Mouse (Mus musculus): Measurements from ENCODE around the gene Tbc1d2b. TPM values are rescaled to one million over a fixed set of nuclear protein-coding genes. Genes with fewer than 3 reads are reported as not detected.

The Tbc1d2b gene
- polyA plus RNA-seq, 1 experiment: 2.2 TPM

DNA sequence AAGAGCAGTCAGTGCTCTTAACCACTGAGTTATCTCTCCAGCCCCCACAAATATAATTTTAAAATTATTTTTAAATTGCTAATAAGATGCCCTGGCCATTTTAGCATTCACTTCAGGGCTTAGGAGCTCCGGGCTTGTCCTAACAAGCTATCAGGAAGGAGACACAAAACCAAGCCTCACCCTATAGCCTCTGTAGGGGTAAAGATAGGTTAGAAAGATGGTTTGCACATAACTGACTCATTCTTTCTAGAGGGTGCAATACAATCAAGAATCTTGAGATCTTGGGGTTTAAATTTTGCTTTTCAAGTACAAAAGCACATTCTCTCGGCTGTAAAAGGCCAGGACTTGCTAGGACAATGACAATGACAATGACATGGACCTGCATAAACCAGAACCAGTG, 21.6 kb downstream of the Tbc1d2b start:
- Histone ChIP-seq H3K4me3 (ENCODE audit: control insufficient read depth, low read depth, low read length) (no peak overlapping the region), H3K4me1 (ENCODE audit: control insufficient read depth, insufficient read depth, low read length) (no peaks in the 10 kb centered on the region), H3K36me3 (ENCODE audit: control insufficient read depth, insufficient read depth, low read length) (no peaks in the 10 kb centered on the region), H3K27ac (ENCODE audit: control insufficient read depth, insufficient read depth, low read depth, low read length) (no peak overlapping the region), H3K27me3 (ENCODE audit: control insufficient read depth, insufficient read depth, low read length) (no peaks in the 10 kb centered on the region)
- TF ChIP-seq POLR2A (IDR thresholded peaks at IDR 0.05; ENCODE audit: control insufficient read depth, low read depth, low read length) (no peak), CTCF (IDR thresholded peaks at IDR 0.05; ENCODE audit: control insufficient read depth, insufficient read depth, insufficient replicate concordance, low read depth, low read length) (no peak)

DNA sequence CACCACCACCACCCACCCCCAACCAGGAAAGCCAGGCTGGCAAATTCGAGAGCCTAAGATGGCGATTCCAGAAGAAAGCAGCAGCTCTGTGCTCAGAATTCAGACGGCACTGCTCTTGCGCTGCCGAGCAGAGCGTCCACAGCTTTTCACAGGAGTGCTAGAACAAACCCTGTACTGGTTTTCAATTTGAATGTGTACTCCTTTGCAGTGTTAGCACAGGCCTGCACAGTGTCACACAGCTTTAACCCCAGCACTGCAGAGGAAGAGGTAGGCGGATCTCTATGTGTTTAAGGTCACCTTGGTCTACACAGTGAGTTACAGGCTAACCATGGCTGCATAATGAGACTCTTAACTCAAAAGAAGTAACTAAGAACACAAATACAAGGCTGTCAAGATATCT, 22.3 kb downstream of the Tbc1d2b start:
- no peak for TF ChIP-seq POLR2A (IDR thresholded peaks at IDR 0.05; ENCODE audit: control insufficient read depth, low read depth, low read length)
- no peak for TF ChIP-seq CTCF (IDR thresholded peaks at IDR 0.05; ENCODE audit: control insufficient read depth, insufficient read depth, insufficient replicate concordance, low read depth, low read length)

DNA sequence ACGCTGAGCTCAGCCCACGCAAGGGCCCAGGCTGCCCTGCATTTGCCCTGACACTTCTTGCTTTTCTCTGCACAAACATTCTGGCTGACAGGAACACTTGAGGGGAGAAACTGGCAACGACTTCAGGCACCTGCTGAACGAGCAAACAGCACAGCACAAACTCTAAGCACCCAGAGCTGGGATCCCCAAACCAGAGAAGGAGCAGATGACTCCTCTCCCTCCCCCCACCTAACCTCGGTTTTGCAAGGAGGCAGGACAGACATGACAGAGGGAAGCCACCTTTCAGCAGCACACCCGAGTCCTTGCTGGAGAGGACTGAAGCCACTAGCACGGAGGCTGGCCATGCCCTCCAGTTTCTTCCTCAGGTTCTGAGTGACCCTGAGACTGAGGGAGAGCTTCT, 23.3 kb downstream of the Tbc1d2b start:
- Histone ChIP-seq H3K4me3 (ENCODE audit: control insufficient read depth, low read depth, low read length) (no peak overlapping the region), H3K36me3 (ENCODE audit: control insufficient read depth, insufficient read depth, low read length) (no peaks in the 10 kb centered on the region), H3K4me1 (ENCODE audit: control insufficient read depth, insufficient read depth, low read length) (no peaks in the 10 kb centered on the region), H3K27ac (ENCODE audit: control insufficient read depth, insufficient read depth, low read depth, low read length) (peak overlapping the region; percentile 5; the same call in 1 of the 2 replicates), H3K27me3 (ENCODE audit: control insufficient read depth, insufficient read depth, low read length) (no peaks in the 10 kb centered on the region)
- TF ChIP-seq CTCF (IDR thresholded peaks at IDR 0.05; ENCODE audit: control insufficient read depth, insufficient read depth, insufficient replicate concordance, low read depth, low read length) (no peak), POLR2A (IDR thresholded peaks at IDR 0.05; ENCODE audit: control insufficient read depth, low read depth, low read length) (no peak)

More for the DNA sequence above, 22.3 kb downstream of the Tbc1d2b start:
- no peaks in the 10 kb centered on the region for H3K4me1 ChIP-seq (ENCODE audit: control insufficient read depth, insufficient read depth, low read length)
- H3K4me3 ChIP-seq (ENCODE audit: control insufficient read depth, low read depth, low read length): no peak overlapping the region
- no peak overlapping the region for H3K27ac ChIP-seq (ENCODE audit: control insufficient read depth, insufficient read depth, low read depth, low read length)
- no peaks in the 10 kb centered on the region for H3K27me3 ChIP-seq (ENCODE audit: control insufficient read depth, insufficient read depth, low read length)
- no peaks in the 10 kb centered on the region for H3K36me3 ChIP-seq (ENCODE audit: control insufficient read depth, insufficient read depth, low read length)

DNA sequence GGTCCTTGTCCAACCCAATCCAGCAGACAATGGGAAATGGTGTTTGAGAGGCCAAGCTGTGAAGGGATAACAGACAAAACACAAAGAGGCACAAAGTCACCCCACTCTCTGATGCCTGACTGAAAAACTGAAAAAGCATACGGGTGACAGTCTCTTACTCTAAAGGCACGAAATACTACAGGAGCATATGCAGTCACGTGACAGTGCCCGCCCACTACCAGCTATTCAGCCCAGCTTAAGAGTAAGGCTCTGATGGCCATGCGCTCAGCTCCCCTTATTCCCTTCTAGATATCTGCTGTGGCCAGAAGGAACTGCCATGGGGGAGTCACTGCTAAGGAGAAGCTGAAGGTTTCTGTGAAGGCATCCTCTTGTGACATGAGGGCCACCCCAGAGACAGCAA, 24.8 kb downstream of the Tbc1d2b start:
- Histone ChIP-seq H3K4me1 (ENCODE audit: control insufficient read depth, insufficient read depth, low read length) (no peaks in the 10 kb centered on the region), H3K4me3 (ENCODE audit: control insufficient read depth, low read depth, low read length) (no peak overlapping the region), H3K36me3 (ENCODE audit: control insufficient read depth, insufficient read depth, low read length) (no peaks in the 10 kb centered on the region), H3K27ac (ENCODE audit: control insufficient read depth, insufficient read depth, low read depth, low read length) (no peak overlapping the region), H3K27me3 (ENCODE audit: control insufficient read depth, insufficient read depth, low read length) (no peaks in the 10 kb centered on the region)
- TF ChIP-seq POLR2A (IDR thresholded peaks at IDR 0.05; ENCODE audit: control insufficient read depth, low read depth, low read length): no peak
- TF ChIP-seq CTCF (IDR thresholded peaks at IDR 0.05; ENCODE audit: control insufficient read depth, insufficient read depth, insufficient replicate concordance, low read depth, low read length): no peak

DNA sequence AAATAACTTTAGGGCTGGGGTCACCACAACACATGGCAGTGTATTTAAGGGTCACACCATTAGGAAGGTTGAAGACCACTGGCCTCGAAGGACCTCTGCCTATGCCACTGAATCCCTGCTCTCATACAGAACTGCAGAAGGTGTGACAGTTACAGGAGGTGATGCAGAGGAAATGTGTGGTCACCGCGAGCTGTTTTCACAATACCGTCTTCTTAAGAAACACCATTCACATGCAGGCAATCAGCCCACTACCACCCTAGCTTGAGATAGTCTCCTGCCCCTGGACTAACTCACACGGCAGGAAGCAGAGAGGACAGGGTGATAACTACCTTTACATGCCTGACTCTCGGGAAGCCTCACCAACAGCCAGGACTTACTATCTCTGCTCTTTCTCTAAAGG, 25.4 kb downstream of the Tbc1d2b start:
- TF ChIP-seq POLR2A (IDR thresholded peaks at IDR 0.05; ENCODE audit: control insufficient read depth, low read depth, low read length) (no peak), CTCF (IDR thresholded peaks at IDR 0.05; ENCODE audit: control insufficient read depth, insufficient read depth, insufficient replicate concordance, low read depth, low read length) (no peak)
- Histone ChIP-seq H3K27ac (ENCODE audit: control insufficient read depth, insufficient read depth, low read depth, low read length) (no peak overlapping the region), H3K4me3 (ENCODE audit: control insufficient read depth, low read depth, low read length) (no peak overlapping the region), H3K27me3 (ENCODE audit: control insufficient read depth, insufficient read depth, low read length) (no peaks in the 10 kb centered on the region), H3K36me3 (ENCODE audit: control insufficient read depth, insufficient read depth, low read length) (no peaks in the 10 kb centered on the region), H3K4me1 (ENCODE audit: control insufficient read depth, insufficient read depth, low read length) (no peaks in the 10 kb centered on the region)

DNA sequence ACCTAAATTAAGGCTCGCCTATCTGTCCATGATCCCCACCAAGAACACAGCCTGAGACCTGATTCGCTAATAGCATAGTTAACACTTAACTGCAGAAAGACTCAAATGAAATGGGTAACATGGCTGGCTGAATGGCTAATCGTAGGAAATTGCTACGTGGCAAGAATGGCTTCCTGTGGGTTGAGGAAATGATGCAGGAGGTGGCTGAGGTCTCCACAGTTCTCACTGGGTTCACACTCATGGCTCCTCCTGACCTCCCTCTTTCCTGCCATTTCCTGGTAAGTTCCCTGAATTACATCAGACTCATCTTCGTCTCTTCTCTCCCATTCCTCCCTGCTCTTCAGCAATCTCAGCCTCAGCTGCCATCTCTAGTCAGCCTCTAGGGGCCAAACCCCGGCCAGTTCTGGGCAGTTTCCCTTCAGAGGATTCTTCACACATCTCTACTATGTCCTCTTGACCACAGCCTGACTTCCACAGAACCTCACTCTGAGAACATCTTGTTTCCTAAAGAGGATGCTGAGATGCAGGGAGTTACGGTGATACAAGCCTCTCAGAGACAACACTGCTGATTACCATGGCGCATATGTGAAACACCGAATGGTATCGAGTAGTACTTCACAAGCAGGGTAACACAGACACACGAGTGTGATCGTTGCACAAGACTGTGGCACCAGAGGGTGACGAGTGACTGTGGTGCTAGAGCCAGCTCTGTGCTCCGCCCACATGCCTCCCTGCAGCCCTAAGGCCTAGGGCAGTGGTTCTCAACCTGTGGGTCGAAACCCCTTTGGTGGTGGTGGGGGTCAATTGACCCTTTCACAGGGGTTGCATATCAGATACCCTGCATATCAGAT, 26.1 kb downstream of the Tbc1d2b start:
- H3K4me1 ChIP-seq (ENCODE audit: control insufficient read depth, insufficient read depth, low read length): no peaks in the 10 kb centered on the region
- no peaks in the 10 kb centered on the region for H3K36me3 ChIP-seq (ENCODE audit: control insufficient read depth, insufficient read depth, low read length)
- no peaks in the 10 kb centered on the region for H3K27me3 ChIP-seq (ENCODE audit: control insufficient read depth, insufficient read depth, low read length)
- TF ChIP-seq POLR2A (IDR thresholded peaks at IDR 0.05; ENCODE audit: control insufficient read depth, low read depth, low read length): no peak
- no peak overlapping the region for H3K27ac ChIP-seq (ENCODE audit: control insufficient read depth, insufficient read depth, low read depth, low read length)
- no peak overlapping the region for H3K4me3 ChIP-seq (ENCODE audit: control insufficient read depth, low read depth, low read length)

DNA sequence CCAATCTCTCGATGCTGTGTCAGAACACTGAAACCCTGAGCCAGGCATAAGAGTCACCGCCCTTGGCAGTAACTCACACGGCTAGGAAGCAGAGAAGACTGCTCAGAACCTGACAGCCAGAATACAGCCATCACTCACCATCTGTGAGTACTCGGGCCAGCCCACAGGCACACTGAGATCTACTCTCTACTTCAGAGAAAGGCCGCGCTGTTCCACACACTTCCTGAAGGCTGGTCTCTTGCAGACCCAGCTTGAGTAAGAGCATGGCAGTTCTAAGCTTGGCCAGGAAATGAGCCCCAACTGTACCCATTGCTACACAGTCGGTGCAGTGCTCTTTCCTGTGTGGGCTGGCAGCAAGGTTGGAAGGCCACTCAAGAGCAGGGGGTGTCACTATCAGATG, 27.7 kb downstream of the Tbc1d2b start:
- peak overlapping the region; percentile 41; the same call in 1 of the 2 replicates for H3K27ac ChIP-seq (ENCODE audit: control insufficient read depth, insufficient read depth, low read depth, low read length)
- H3K4me1 ChIP-seq (ENCODE audit: control insufficient read depth, insufficient read depth, low read length): no peaks in the 10 kb centered on the region
- no peaks in the 10 kb centered on the region for H3K36me3 ChIP-seq (ENCODE audit: control insufficient read depth, insufficient read depth, low read length)
- TF ChIP-seq POLR2A (IDR thresholded peaks at IDR 0.05; ENCODE audit: control insufficient read depth, low read depth, low read length) (no peak), CTCF (IDR thresholded peaks at IDR 0.05; ENCODE audit: control insufficient read depth, insufficient read depth, insufficient replicate concordance, low read depth, low read length) (no peak)
- no peaks in the 10 kb centered on the region for H3K27me3 ChIP-seq (ENCODE audit: control insufficient read depth, insufficient read depth, low read length)
- H3K4me3 ChIP-seq (ENCODE audit: control insufficient read depth, low read depth, low read length): no peak overlapping the region

Measured in testis, adult 2 months (tissue).